Mouse (Mus musculus) liver, embryonic 14.5 days (tissue): ENCODE results near the gene Dlg1.

Source experiments
- CTCF ChIP-seq: IDR thresholded peaks from 2 replicates; pipeline ENCODE4 v1.5.1; 2016; ENCODE audit warnings: antibody characterized with exemption, low read depth, control low read depth
- EP300 ChIP-seq: IDR thresholded peaks from 2 replicates; pipeline ENCODE4 v1.6.1; 2016; ENCODE audit warnings: antibody characterized with exemption, low read depth

GRCm38 (mm10) chr16:31837362-31837761, 174.1 kb downstream of the Dlg1 start:
- TF ChIP-seq CTCF (no peak), EP300 (no peak)
